Mouse (Mus musculus): ENCODE results near the gene Hapln3. TPM values are rescaled to one million over a fixed set of nuclear protein-coding genes. Genes with fewer than 3 reads are reported as not detected.

The Hapln3 gene
- polyA plus RNA-seq (2015; fragmentation: Nextera tagmentation; extraction: Ambion mirVana): 1.9 TPM in 2 replicates

GRCm38 (mm10) chr7:79130843-79131444 is at the start of gene Hapln3:
Gene Hapln3, minus strand, starts transcription at chr7:79131018.
- 5% methylated on average over 19 of the region's 19 CpGs for WGBS
- H3K9ac ChIP-seq: peak within 1 kb of the TSS; percentile 51

GRCm38 (mm10) chr7:79173800-79174199 is 43.0 kb upstream of the Hapln3 start:
- ATAC-seq: no peak
- Histone ChIP-seq H3K36me3 (ENCODE audit: poor library complexity, severe bottlenecking) (no peaks in the 10 kb centered on the region), H3K9me3 (replicated peaks) (no peaks in the 10 kb centered on the region), H3K27ac (no peak overlapping the region), H3K27me3 (no peaks in the 10 kb centered on the region), H3K4me3 (no peak overlapping the region), H3K9ac (no peak overlapping the region), H3K4me2 (no peak overlapping the region), H3K4me1 (no peaks in the 10 kb centered on the region)
- WGBS: 77% methylated on average over 3 of the region's 3 CpGs

More at GRCm38 (mm10) chr7:79130843-79131444, at the start of gene Hapln3:
- peaks cover 13% of the 10 kb centered on the region for H3K27me3 ChIP-seq
- peak; percentile 39 for ATAC-seq
- peaks cover 17% of the 10 kb centered on the region; the same call in 1 of the 2 replicates for H3K36me3 ChIP-seq (ENCODE audit: poor library complexity, severe bottlenecking)
- no peak within 1 kb of the TSS for H3K27ac ChIP-seq
- no peaks in the 10 kb centered on the region for H3K9me3 ChIP-seq (replicated peaks)
- H3K4me1 ChIP-seq: peaks cover 20% of the 10 kb centered on the region
- H3K4me3 ChIP-seq: peak within 1 kb of the TSS; percentile 28
- H3K4me2 ChIP-seq: peak within 1 kb of the TSS; percentile 53

GRCm38 (mm10) chr7:79171782-79172181 is 41.0 kb upstream of the Hapln3 start:
- Histone ChIP-seq H3K27ac (no peak overlapping the region), H3K4me1 (0 out of 2 replicates have a peak, but pooled peaks cover 3% of the 10 kb centered on the region), H3K4me2 (no peak overlapping the region), H3K36me3 (ENCODE audit: poor library complexity, severe bottlenecking) (no peaks in the 10 kb centered on the region), H3K4me3 (no peak overlapping the region), H3K9me3 (replicated peaks) (no peaks in the 10 kb centered on the region; the same call in 1 of the 2 replicates), H3K27me3 (no peaks in the 10 kb centered on the region), H3K9ac (no peak overlapping the region)
- WGBS: 78% methylated on average over 1 of the region's 1 CpGs
- no peak for ATAC-seq

GRCm38 (mm10) chr7:79167006-79167562 is 36.3 kb upstream of the Hapln3 start:
- WGBS: 54% methylated on average over 14 of the region's 14 CpGs
- Histone ChIP-seq H3K27ac (no peak overlapping the region), H3K36me3 (ENCODE audit: poor library complexity, severe bottlenecking) (no peaks in the 10 kb centered on the region), H3K9me3 (replicated peaks) (no peaks in the 10 kb centered on the region; the same call in 1 of the 2 replicates), H3K27me3 (no peaks in the 10 kb centered on the region), H3K4me1 (0 out of 2 replicates have a peak, but pooled peaks cover 3% of the 10 kb centered on the region), H3K4me2 (no peak overlapping the region), H3K9ac (no peak overlapping the region), H3K4me3 (no peak overlapping the region)
- no peak for ATAC-seq

GRCm38 (mm10) chr7:79159406-79159805 is 28.6 kb upstream of the Hapln3 start:
- no peak overlapping the region for H3K9ac ChIP-seq
- no peaks in the 10 kb centered on the region for H3K36me3 ChIP-seq (ENCODE audit: poor library complexity, severe bottlenecking)
- WGBS: 59% methylated on average over 1 of the region's 1 CpGs
- no peaks in the 10 kb centered on the region; the same call in 1 of the 2 replicates for H3K9me3 ChIP-seq (replicated peaks)
- ATAC-seq: no peak
- H3K4me3 ChIP-seq: no peak overlapping the region
- H3K4me1 ChIP-seq: no peaks in the 10 kb centered on the region
- H3K27ac ChIP-seq: no peak overlapping the region
- H3K27me3 ChIP-seq: no peaks in the 10 kb centered on the region
- H3K4me2 ChIP-seq: no peak overlapping the region

GRCm38 (mm10) chr7:79149522-79149921 is 18.7 kb upstream of the Hapln3 start:
- H3K4me1 ChIP-seq: peaks cover 28% of the 10 kb centered on the region
- 69% methylated on average over 6 of the region's 6 CpGs for WGBS
- H3K9ac ChIP-seq: no peak overlapping the region
- no peaks in the 10 kb centered on the region for H3K9me3 ChIP-seq (replicated peaks)
- no peak overlapping the region for H3K4me3 ChIP-seq
- peak overlapping the region; percentile 90 for H3K4me2 ChIP-seq
- H3K27me3 ChIP-seq: no peaks in the 10 kb centered on the region
- H3K27ac ChIP-seq: no peak overlapping the region
- 0 out of 2 replicates have a peak, but pooled peaks cover 2% of the 10 kb centered on the region for H3K36me3 ChIP-seq (ENCODE audit: poor library complexity, severe bottlenecking)
- ATAC-seq: no peak

GRCm38 (mm10) chr7:79148711-79149266 is 18.0 kb upstream of the Hapln3 start, which contains the start of gene Mfge8:
Gene Mfge8, minus strand, starts transcription at chr7:79149060.
- no peaks in the 10 kb centered on the region for H3K27me3 ChIP-seq
- peak within 1 kb of the TSS; percentile 48 for H3K27ac ChIP-seq
- no peaks in the 10 kb centered on the region for H3K9me3 ChIP-seq (replicated peaks)
- peak within 1 kb of the TSS; percentile 64 for H3K4me3 ChIP-seq
- peak within 1 kb of the TSS; percentile 90 for H3K4me2 ChIP-seq
- 0% methylated on average over 38 of the region's 39 CpGs for WGBS
- H3K36me3 ChIP-seq (ENCODE audit: poor library complexity, severe bottlenecking): 0 out of 2 replicates have a peak, but pooled peaks cover 3% of the 10 kb centered on the region
- peak within 1 kb of the TSS; percentile 71 for H3K9ac ChIP-seq
- peaks cover 28% of the 10 kb centered on the region for H3K4me1 ChIP-seq
- ATAC-seq: peak; percentile 94

- ATAC-seq: no peak
- Histone ChIP-seq H3K27me3 (no peaks in the 10 kb centered on the region), H3K9ac (peak overlapping the region; percentile 71), H3K4me3 (peak overlapping the region; percentile 64), H3K4me1 (peaks cover 28% of the 10 kb centered on the region), H3K9me3 (replicated peaks) (no peaks in the 10 kb centered on the region), H3K27ac (no peak overlapping the region; the same call in 1 of the 2 replicates), H3K36me3 (ENCODE audit: poor library complexity, severe bottlenecking) (peaks cover 10% of the 10 kb centered on the region; the same call in 1 of the 2 replicates), H3K4me2 (peak overlapping the region; percentile 90)
- 1% methylated on average over 20 of the region's 20 CpGs for WGBS
Observed at GRCm38 (mm10) chr7:79147931-79148653, 17.3 kb upstream of the Hapln3 start.

GRCm38 (mm10) chr7:79147011-79147837 is 16.4 kb upstream of the Hapln3 start:
- 57% methylated on average over 12 of the region's 12 CpGs for WGBS
- Histone ChIP-seq H3K4me3 (peak overlapping the region; percentile 64), H3K36me3 (ENCODE audit: poor library complexity, severe bottlenecking) (peaks cover 19% of the 10 kb centered on the region), H3K9me3 (replicated peaks) (no peaks in the 10 kb centered on the region), H3K9ac (0 out of 2 replicates have a peak overlapping the region, but pooled peaks have one; percentile 3), H3K27me3 (no peaks in the 10 kb centered on the region), H3K4me2 (peak overlapping the region; percentile 90), H3K27ac (no peak overlapping the region), H3K4me1 (peaks cover 28% of the 10 kb centered on the region)
- no peak for ATAC-seq

- Histone ChIP-seq H3K36me3 (ENCODE audit: poor library complexity, severe bottlenecking) (peaks cover 28% of the 10 kb centered on the region), H3K9me3 (replicated peaks) (no peaks in the 10 kb centered on the region), H3K27me3 (no peaks in the 10 kb centered on the region), H3K4me3 (no peak overlapping the region), H3K4me1 (no peaks in the 10 kb centered on the region), H3K9ac (no peak overlapping the region; the same call in 1 of the 2 replicates), H3K27ac (no peak overlapping the region), H3K4me2 (no peak overlapping the region)
- 30% methylated on average over 8 of the region's 8 CpGs for whole genome bisulfite sequencing
- ATAC-seq: peak; percentile 48
Observed at GRCm38 (mm10) chr7:79140897-79141296, 10.1 kb upstream of the Hapln3 start.

GRCm38 (mm10) chr7:79139891-79140591 is 9.2 kb upstream of the Hapln3 start:
- no peaks in the 10 kb centered on the region for H3K27me3 ChIP-seq
- 58% methylated on average over 4 of the region's 4 CpGs for WGBS

More at GRCm38 (mm10) chr7:79139891-79140591, 9.2 kb upstream of the Hapln3 start:
- H3K9ac ChIP-seq: no peak overlapping the region
- H3K27ac ChIP-seq: no peak overlapping the region
- no peak overlapping the region for H3K4me3 ChIP-seq
- H3K9me3 ChIP-seq (replicated peaks): no peaks in the 10 kb centered on the region
- H3K36me3 ChIP-seq (ENCODE audit: poor library complexity, severe bottlenecking): peaks cover 33% of the 10 kb centered on the region
- no peaks in the 10 kb centered on the region for H3K4me1 ChIP-seq
- ATAC-seq: no peak
- H3K4me2 ChIP-seq: no peak overlapping the region

Measured in forebrain, embryonic 13.5 days (tissue).